Mouse (Mus musculus): Measurements from ENCODE around the gene Cfap161.

DNA sequence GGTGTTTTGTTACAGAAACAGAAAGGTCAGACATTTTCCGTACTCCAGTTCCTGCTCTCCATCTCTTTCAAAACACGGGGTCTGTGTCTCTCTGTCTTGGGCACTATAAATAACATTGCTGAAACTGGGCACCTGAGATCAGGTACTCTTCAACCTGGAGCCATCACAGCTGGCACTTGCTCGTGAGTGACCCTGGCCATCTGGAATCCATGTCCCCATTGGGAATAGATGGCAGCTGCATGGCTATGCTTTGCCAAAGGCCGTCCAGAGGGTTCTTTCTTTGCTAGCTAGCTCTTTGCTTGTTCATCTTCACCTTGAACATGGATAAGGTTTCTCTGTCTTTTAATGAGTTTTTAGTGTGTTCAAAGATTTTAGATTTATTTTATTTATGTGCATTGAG is 13.8 kb downstream of the Cfap161 start:
- TF ChIP-seq CTCF (IDR thresholded peaks at IDR 0.05; ENCODE audit: borderline replicate concordance, control insufficient read depth, extremely low read depth, insufficient read depth, low read length, poor library complexity) (no peak), POLR2A (IDR thresholded peaks at IDR 0.05; ENCODE audit: control insufficient read depth, extremely low read depth, insufficient read depth, low read length, poor library complexity) (no peak)

All from thymus, adult 2 months (tissue).